Comparison of ENCODE assay signal across 12 mouse cellular contexts in the genomic region with DNA sequence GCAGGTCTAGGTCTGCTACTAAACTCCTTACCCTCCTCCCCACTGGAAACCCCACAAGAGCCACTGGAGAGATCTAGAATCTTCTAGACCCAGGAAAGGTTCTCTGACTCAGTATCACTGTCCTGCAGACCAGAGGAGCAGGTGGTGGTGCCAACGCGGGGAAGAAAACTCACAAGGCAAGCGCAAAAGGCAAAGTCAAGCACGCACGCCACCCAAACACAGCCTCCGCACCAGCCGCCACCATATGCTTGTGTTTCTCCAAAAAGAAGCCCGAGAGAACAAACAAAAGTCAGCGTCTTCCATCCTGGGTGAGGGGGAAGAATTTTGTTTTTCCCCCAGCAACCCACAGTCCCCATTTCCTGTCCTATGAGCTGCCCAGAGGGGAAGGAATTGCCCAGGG. TPM values are rescaled to one million over a fixed set of nuclear protein-coding genes. Genes with fewer than 3 reads are reported as not detected.
DNase-seq lines count a peak whose midpoint lies in the region.
"Had no signal": no experiment of that assay in that cellular context is flagged by ENCODE, and none has a peak within 500 bp of the region (broad histone marks: within the 10 kb centered on the region; RNA-seq: fewer than 3 reads in every experiment).

No protein-coding gene starts in this region.

- peak; percentile 56 for DNase-seq in left cerebral cortex, adult 11 months (ENCODE audit: low spot score)
- DNase-seq in left cerebral cortex, postnatal 4 days: no peak
- peak; percentile 73 to 86 for DNase-seq in frontal cortex, adult 2 months (ENCODE audit: extremely low spot score in 1 of 2, low spot score in 1 of 2)
- peak; percentile 51 to 66 for DNase-seq in layer of hippocampus, postnatal 36 days
- DNase-seq in right cerebral cortex, postnatal 10 days (ENCODE audit: low spot score in 2 of 2): peak; percentile 70 to 77
- DNase-seq in thymus, postnatal 4 days: no peak
- DNase-seq in heart, adult 18-20 months: no peak
- DNase-seq in adrenal gland, adult 18-20 months (ENCODE audit: low spot score in 2 of 2): no peak
- DNase-seq: adrenal gland, postnatal 36 days; cerebellum, adult 18-20 months; lung, postnatal 36 days; spleen, adult 18-20 months had no signal

- intact Hi-C loops in left cerebral cortex, postnatal 4 days (cut with DNase I): no loop called here

RNA-seq across cellular contexts. Expression of gene Gtf2ird1, which starts 28.9 kb away (rescaled TPM):
- total RNA-seq in left cerebral cortex, postnatal 4 days (2021): 10 to 100 TPM; 67.6 to 81.6 TPM
- polyA plus RNA-seq in frontal cortex, adult 2 months (2012; rRNA removed): 43.3 and 44.4 TPM in 2 replicates
- 10 to 100 TPM; 28.4 to 31.3 TPM for total RNA-seq in layer of hippocampus, postnatal 36 days (2021)
- total RNA-seq in heart, adult 18-20 months (2021): 10 to 100 TPM; 18.2 to 20.5 TPM
- 10 to 100 TPM; 44.9 to 71.0 TPM for total RNA-seq in adrenal gland, adult 18-20 months (2021)

Comparison
In these comparisons a context has a peak if more than half of its experiments do, and no peak if none do; other contexts are left out.
1. DNase-seq: peak in left cerebral cortex, adult 11 months (single experiment), frontal cortex, adult 2 months (2 of 2), layer of hippocampus, postnatal 36 days (2 of 2) and right cerebral cortex, postnatal 10 days (2 of 2); none in left cerebral cortex, postnatal 4 days (single experiment), thymus, postnatal 4 days (single experiment), heart, adult 18-20 months (0 of 2) and adrenal gland, adult 18-20 months (0 of 2).